Mouse (Mus musculus) kidney, adult 8-10 months (tissue): ENCODE measurements around the gene Aup1.
A peak's percentile ranks its signal among the peaks of the same experiment; 100 is the strongest.

Experiments used
- DNase-seq, 2 experiments: peaks; one replicate each; pipeline ENCODE4 v3.0.0; 2022

Gene Aup1

GRCm38 (mm10) chr6:83054074-83054851 is at the start of gene Aup1:
Gene Aup1 (plus strand): TSS chr6:83054521.
- DNase-seq = peak; percentile 97 to 98

DNA sequence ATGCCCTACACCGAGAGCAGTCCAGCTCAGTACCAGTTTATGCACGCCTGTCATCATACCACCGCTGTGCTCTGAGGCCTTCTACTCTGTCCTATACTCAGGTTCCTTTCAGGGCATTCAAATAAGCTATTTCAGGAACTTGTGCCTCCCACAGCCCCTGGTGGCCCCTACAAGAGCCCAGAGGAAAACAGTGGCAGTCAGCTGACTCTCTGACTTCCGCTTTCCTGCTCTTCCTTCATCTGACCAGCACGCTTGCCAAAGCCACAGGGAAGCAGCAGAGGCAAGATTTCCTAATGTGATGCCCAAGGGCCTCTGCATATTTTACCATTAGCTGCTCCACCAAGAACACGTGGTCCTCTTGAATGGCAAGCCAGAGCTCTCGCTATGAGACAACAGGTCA is 49.4 kb upstream of the Aup1 start:
- peak in 1 of 2 experiments; percentile 30 for DNase-seq

DNA sequence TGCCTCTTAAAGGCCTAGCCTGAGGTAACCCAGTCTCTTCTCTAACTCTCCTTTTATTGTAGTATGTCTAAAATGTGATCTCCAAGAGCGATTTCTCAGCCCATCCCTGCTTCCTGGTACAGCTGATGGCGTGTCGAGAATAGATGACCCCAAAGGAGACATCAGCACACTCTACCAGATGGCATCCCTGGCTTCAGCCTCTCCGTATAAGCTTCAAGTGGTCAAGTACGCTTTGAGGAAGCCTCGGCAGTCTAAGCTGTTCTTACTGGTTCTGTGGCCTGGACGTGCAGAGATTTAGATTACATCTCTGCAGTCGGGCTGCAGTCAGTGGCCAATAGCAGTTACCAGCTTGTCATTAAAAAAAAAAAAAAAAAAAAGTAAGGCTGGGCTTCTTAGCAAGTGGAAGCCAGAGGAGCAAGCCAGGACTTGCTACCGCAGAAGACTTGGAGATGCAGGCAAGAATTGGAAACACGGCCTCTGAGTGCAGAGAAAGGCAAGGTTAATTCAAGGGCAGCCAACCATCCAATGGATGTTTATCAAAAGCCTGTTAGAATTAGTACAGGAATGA is 48.8 kb upstream of the Aup1 start:
- no peak for DNase-seq

- no peak for DNase-seq
Observed at GRCm38 (mm10) chr6:83006114-83006513, 48.2 kb upstream of the Aup1 start.

DNA sequence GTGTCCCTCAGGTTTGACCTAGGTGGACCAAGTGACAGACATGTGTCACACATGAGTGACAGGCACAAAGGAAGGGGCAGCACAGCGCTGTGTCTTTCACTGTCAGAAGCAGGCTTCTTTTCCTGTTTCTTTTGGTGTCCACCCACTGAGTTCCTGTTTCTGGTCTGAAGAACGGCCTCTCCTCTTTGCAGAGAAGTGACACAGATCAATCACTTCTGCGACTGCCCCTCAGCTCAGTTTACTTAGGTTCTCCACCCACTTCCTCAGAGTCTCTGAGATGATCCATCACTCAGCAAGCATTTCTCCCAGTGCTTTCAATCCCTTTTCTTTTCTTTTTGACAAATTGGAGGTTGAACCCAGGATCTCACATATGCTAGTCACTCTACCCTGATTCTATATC is 45.7 kb upstream of the Aup1 start:
- no peak for DNase-seq

GRCm38 (mm10) chr6:83010010-83010409 is 44.3 kb upstream of the Aup1 start:
- no peak for DNase-seq

GRCm38 (mm10) chr6:83011255-83011654 is 43.1 kb upstream of the Aup1 start:
- DNase-seq = no peak

DNA sequence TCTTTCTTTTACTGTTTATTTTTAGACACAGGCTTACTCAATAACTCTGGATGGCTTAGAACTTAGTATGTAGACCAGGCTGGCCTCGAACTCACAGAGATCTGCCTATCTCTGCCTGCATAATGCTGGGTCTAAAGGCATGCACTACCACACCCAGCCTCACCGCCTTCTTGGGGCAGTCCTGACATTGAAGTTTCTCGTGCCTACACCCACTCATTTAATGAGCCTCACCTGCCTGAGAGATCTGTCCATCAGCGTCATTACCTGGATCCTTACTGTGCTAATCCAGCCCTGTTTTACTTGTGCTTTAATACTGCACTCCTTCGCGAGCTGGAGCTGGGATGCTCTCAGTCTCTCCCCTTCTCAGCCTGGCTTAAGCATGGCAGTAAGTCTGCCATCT is 42.6 kb upstream of the Aup1 start:
- DNase-seq = no peak

DNA sequence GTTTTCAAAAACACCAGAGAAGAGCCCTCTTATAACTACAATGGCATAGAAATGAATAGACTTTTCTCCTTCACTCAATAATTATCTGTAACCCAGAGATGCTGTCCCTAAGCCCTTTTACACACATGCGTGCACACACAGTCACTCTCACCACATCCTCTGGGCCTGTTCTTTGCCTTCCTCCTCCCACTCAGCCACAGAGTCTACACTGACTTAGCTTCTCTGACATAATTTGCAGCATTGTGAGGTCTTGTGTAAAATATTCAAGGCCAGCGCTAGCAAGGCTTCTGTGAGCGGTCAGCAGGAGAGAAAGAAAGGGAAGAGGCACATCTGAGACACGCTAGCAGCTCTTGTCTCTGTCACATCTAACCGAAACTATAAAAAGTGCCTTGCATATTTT is 40.9 kb upstream of the Aup1 start:
- DNase-seq = no peak

DNA sequence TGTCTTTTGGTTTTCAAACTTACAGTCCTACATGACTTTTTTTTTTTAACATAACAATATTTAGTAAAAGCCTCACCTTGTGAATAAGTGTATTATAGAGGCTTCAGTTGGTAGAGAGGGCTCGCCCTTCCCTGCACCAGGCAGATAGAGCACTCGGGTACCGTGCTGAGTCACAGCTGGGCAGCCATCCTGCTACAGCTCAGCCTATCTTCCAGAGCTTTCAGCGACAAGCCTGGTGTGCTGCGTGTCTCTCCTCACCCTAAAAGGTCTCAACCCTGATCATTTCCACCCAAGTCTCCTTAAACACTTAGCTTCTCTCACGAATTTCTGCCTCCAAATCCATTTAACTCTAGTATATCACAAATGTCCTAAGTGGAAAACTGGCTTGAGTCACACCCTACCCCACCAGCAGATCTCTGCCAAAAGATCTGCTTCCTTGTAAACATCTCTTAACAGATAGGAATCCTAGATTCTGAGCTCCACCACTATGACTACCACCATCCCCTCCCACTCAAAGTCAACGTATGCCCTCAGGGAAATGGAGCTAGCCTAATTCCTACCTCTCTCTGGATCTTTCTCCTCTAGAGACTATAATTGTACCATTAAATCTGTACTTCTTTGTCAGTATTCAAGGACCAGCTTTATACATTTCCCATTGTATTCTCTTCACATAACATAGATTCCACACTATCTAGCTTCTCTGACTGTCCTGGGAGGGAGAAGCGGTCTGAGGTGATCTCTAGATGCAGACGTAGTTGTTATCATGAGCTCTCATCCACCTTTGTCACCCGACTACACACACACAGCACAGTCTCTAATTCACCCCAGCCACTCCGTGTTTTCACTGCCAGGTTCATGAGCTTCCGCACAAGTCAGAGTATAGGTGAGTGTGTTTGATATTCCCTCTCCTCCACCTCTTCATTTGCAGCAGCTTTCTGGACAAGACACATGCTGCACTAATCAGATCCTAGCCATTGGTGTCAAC is 39.5 kb upstream of the Aup1 start:
- DNase-seq = no peak

GRCm38 (mm10) chr6:83015749-83016148 is 38.6 kb upstream of the Aup1 start:
- DNase-seq = no peak

- no peak for DNase-seq
Observed at GRCm38 (mm10) chr6:83017190-83017589, 37.1 kb upstream of the Aup1 start.

GRCm38 (mm10) chr6:83019044-83019443 is 35.3 kb upstream of the Aup1 start:
- no peak for DNase-seq

- DNase-seq = no peak
Observed at GRCm38 (mm10) chr6:83020121-83020520, 34.2 kb upstream of the Aup1 start.

DNA sequence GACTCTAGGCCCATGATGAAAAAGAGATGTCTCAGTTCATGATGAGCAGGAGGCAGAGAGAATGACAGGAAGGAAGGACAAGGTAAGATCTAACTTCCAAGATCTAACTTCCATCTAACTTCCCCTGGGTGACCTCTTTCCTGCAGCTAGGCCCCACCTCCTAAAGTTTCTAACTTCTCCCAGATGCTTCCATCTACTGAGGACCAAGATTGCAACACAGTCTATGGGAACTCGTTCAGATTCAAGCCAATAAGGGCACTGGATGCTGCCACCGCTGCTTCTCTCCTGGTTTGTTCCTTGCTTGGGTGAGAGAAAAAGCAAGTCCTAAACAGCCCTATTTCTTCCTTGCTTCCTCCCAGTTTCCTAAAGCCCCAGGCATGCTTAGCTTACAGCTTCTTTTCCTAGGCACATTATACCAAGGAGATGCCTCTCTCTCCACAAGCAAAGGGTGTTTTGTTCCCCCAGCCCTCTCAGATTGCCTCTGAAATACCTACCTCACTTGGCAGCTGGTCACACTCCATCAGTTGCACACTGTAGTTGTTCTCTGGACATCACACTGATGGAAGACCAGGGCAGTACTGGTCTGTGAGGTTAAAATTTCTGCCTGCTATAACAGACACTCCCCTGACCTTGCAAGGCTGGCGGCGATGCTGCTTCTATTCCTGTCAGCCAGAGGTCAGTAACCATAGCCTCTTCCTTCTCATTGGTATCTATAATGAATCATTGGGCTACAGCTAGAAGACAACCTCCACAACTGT is 33.3 kb upstream of the Aup1 start:
- DNase-seq = no peak

DNA sequence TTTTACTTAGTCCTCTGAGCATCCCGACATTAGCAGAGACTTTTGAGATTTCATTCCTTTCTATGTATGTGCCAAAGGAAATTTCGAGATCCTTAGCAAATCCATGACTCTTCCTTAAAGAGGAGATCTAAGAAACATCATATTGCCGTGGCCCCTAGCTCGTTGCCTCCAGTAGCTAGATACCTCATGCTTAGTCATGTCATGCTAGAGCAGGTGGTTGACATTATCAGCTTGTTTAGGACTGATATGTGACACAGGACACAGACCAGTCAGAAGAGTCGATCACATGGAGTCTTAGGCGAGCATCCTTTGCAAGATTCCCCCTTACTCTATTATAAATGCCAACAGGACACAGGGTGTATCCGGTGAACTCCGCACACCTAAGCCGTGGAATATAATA is 31.3 kb upstream of the Aup1 start:
- no peak for DNase-seq

GRCm38 (mm10) chr6:83023786-83024185 is 30.5 kb upstream of the Aup1 start:
- DNase-seq = no peak

DNA sequence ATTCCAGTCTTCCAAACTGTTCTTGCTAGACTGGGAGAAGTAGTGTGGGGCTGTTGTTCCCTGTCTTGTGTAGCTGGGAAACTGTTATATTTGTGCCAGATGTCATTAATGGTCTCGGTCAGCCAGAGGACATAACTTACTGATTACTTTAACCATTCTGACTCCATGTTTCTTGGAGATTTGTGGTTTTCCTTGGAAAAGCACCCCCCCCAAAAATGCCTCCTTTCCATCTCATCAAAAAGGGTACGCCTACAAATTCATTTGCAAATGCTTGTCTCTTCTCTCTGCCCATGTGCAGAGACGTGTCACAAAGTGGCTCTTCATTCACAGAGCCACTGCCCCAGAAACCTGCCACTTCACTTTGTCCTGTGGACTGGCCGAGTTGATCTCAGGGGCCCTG is 29.9 kb upstream of the Aup1 start:
- no peak for DNase-seq

DNA sequence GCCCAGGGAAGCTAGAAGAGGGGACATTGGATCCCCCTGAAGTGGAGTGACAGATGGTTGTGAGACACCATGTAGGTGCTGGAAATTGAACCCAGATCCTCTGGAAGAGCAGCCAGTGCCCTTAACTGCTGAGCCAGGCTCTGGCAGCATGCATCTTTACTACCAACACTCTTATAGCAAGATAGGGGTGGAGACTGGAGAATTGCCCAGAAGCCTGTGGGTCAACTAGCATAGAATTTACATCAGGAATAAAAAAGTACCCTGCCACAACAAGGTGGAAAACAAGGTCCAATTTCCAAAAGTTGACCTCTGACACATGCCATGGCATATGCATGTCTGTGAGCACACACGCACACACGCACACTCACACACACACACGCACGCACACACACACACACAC is 29.1 kb upstream of the Aup1 start:
- no peak for DNase-seq

DNA sequence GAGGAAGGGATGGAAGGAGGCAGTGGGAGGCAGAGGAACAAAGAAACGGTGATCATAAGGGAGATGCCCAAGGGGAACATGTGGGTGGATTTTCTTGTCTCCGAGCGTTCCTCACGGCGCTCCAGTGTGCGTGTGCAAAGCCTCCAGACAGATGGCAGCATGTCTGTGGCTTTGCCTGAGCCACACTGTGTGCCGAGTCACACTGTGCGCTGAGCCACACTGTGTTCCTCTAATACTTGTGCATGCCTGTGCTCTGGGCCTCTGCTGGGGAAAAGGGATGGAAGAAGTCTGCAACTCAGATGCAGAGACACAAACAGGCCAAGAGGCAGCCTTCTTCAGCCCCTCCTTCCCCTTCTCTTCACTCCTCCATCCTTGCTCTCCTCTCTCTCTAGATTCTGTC is 27.0 kb upstream of the Aup1 start:
- no peak for DNase-seq

DNA sequence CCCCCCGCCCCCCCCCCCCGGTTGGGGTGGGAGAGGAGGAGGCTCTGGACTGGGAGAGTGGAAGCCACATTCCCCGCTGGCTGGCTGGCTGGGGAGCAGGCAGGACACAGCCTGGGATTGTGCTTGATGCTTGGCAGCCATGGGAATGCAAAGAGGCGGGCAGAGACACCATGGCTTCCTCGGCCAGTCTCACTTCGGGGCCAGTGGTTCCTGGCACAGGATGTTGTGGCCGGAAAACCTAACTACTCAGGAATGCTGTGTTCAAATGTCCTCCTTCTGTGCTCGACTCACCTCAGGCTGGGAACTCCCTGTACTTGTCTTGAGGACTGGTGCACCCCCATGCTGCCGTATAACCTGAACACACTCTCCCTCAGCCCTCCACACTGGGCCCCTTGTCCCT is 26.6 kb upstream of the Aup1 start:
- no peak for DNase-seq

- DNase-seq = no peak
Observed at GRCm38 (mm10) chr6:83029777-83030176, 24.5 kb upstream of the Aup1 start.

GRCm38 (mm10) chr6:83031111-83031510 is 23.2 kb upstream of the Aup1 start:
- DNase-seq = no peak
